Mouse (Mus musculus) neural tube, embryonic 15.5 days (tissue): ENCODE measurements around the gene Sept5. TPM values are rescaled to one million over a fixed set of nuclear protein-coding genes. Genes with fewer than 3 reads are reported as not detected.

Source experiments
- ATAC-seq: fragments of 200-750 bp; cut with Nextera tagmentation; 2 replicates; pipeline ENCODE4 v1.8.0; 2017; ENCODE audit warnings: mild to moderate bottlenecking, moderate TSS enrichment, moderate library complexity; ENCODE audit not compliant: low FRiP score
- H3K27ac ChIP-seq: fragments of 300-500 bp; sonication (generic); replicated peaks from 2 replicates; pipeline ENCODE4 v1.5.1; 2015; ENCODE audit warnings: mild to moderate bottlenecking, inconsistent platforms
- H3K27me3 ChIP-seq: fragments of 300-500 bp; sonication (generic); replicated peaks from 2 replicates; pipeline ENCODE4 v1.6.1; 2015; ENCODE audit warnings: inconsistent platforms
- H3K36me3 ChIP-seq: fragments of 300-500 bp; sonication (generic); 2 replicates; pipeline ENCODE4 v1.6.1; 2015; ENCODE audit warnings: inconsistent platforms
- H3K4me1 ChIP-seq: fragments of 300-500 bp; sonication (generic); 2 replicates; pipeline ENCODE4 v1.6.1; 2015; ENCODE audit warnings: inconsistent platforms
- H3K4me2 ChIP-seq: fragments of 300-500 bp; sonication (generic); 2 replicates; pipeline ENCODE4 v1.6.1; 2015; ENCODE audit warnings: inconsistent platforms, mild to moderate bottlenecking, moderate library complexity
- H3K4me3 ChIP-seq: fragments of 300-500 bp; sonication (generic); replicated peaks from 2 replicates; pipeline ENCODE4 v1.5.1; 2015; ENCODE audit warnings: mild to moderate bottlenecking, inconsistent platforms
- H3K9ac ChIP-seq: fragments of 300-500 bp; sonication (generic); replicated peaks from 2 replicates; pipeline ENCODE4 v1.6.1; 2015; ENCODE audit warnings: mild to moderate bottlenecking, inconsistent platforms
- H3K9me3 ChIP-seq: fragments of 300-500 bp; sonication (generic); replicated peaks from 2 replicates; pipeline ENCODE4 v1.6.1; 2016; ENCODE audit warnings: inconsistent platforms
- WGBS: fragments of 180-500 bp; shearing (Covaris S2); methylation state at CpG from one replicate; pipeline ENCODE4 v1.1.7; 2015; ENCODE audit warnings: mixed read lengths; 5-methylcytosine and 5-hydroxymethylcytosine counted together
- polyA plus RNA-seq: library from polyadenylated mRNA; unstranded; fragments of >200 nt; fragmentation: Nextera tagmentation; extraction: Ambion mirVana; gene quantifications from 2 replicates; pipeline ENCODE4 v1.2.1, GENCODE M21; 2015

Gene Sept5
- polyA plus RNA-seq, 1 experiment from 2014 or later, result 216 TPM

GRCm38 (mm10) chr16:18622019-18622418 lies 7.7 kb downstream of the Sept5 start, which contains the start of gene Gp1bb:
Gene Gp1bb, minus strand, starts transcription at chr16:18622403.
- no peak for ATAC-seq
- H3K9ac ChIP-seq, result 0 out of 2 replicates have a peak within 1 kb of the TSS, but pooled peaks have one; percentile 33
- H3K27me3 ChIP-seq, result peaks cover 85% of the 10 kb centered on the region
- no peak within 1 kb of the TSS for H3K27ac ChIP-seq
- H3K36me3 ChIP-seq, result peaks cover 39% of the 10 kb centered on the region
- 14% methylated on average over 17 of the region's 17 CpGs for WGBS
- H3K4me3 ChIP-seq, result peak within 1 kb of the TSS; percentile 39
- peak within 1 kb of the TSS; percentile 78 for H3K4me2 ChIP-seq
- peaks cover 43% of the 10 kb centered on the region for H3K4me1 ChIP-seq
- H3K9me3 ChIP-seq, result no peaks in the 10 kb centered on the region

DNA sequence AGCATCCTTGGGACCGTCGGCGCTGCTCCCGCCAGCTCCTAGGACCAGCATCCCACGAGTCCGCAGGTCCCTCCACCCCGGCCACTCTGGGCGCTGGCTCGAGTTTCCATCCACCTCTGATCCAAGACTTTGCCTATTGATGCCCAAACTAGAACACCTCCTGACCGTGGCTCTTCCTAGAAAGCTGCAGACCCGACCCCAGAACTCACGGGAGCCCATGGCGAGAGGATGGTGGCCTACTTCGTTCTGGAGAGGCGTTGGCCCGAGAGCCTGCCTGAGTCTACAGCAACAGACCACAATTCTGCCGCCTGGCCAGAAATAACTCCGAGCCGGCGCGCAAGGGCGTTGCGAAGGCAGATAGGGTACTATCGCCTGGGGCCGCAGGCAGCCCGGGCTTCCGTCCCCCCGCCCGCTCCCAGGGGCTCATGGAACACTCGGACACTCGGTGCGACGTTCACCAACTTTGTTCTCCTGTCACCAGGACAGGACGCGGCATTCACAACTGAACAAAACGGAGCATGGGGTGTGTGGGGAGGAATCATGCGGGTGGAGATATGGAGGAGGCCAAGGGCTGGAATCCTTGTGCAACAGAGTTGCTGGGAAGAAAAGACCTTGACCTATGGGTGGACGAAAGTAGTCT lies 8.3 kb downstream of the Sept5 start:
- WGBS, result 10% methylated on average over 38 of the region's 38 CpGs
- H3K4me2 ChIP-seq, result peak overlapping the region; percentile 78
- no peaks in the 10 kb centered on the region for H3K9me3 ChIP-seq
- H3K4me1 ChIP-seq, result peaks cover 39% of the 10 kb centered on the region
- ATAC-seq, result no peak
- peak overlapping the region; percentile 39 for H3K4me3 ChIP-seq
- H3K27ac ChIP-seq, result no peak overlapping the region
- peaks cover 86% of the 10 kb centered on the region for H3K27me3 ChIP-seq
- H3K36me3 ChIP-seq, result peaks cover 39% of the 10 kb centered on the region
- H3K9ac ChIP-seq, result 0 out of 2 replicates have a peak overlapping the region, but pooled peaks have one; percentile 33

- H3K4me1 ChIP-seq, result peaks cover 32% of the 10 kb centered on the region
- peak overlapping the region; percentile 78 for H3K4me2 ChIP-seq
- peaks cover 39% of the 10 kb centered on the region for H3K36me3 ChIP-seq
- peak overlapping the region; percentile 39 for H3K4me3 ChIP-seq
- ATAC-seq, result peak; percentile 48; the same call in 1 of the 2 replicates
- H3K27ac ChIP-seq, result no peak overlapping the region
- no peaks in the 10 kb centered on the region for H3K9me3 ChIP-seq
- WGBS, result 4% methylated on average over 74 of the region's 74 CpGs
- H3K9ac ChIP-seq, result peak overlapping the region; percentile 33; the same call in 1 of the 2 replicates
- H3K27me3 ChIP-seq, result peaks cover 84% of the 10 kb centered on the region
Measured at GRCm38 (mm10) chr16:18620601-18621361, 9.0 kb downstream of the Sept5 start.

GRCm38 (mm10) chr16:18620201-18620600 lies 9.6 kb downstream of the Sept5 start:
- Histone ChIP-seq H3K4me3 (no peak overlapping the region), H3K36me3 (peaks cover 39% of the 10 kb centered on the region), H3K9ac (no peak overlapping the region), H3K4me2 (peak overlapping the region; percentile 78; the same call in 1 of the 2 replicates), H3K27ac (no peak overlapping the region), H3K4me1 (peaks cover 28% of the 10 kb centered on the region), H3K9me3 (no peaks in the 10 kb centered on the region), H3K27me3 (peaks cover 79% of the 10 kb centered on the region)
- 19% methylated on average over 6 of the region's 6 CpGs for WGBS
- ATAC-seq, result no peak; the same call in 1 of the 2 replicates

DNA sequence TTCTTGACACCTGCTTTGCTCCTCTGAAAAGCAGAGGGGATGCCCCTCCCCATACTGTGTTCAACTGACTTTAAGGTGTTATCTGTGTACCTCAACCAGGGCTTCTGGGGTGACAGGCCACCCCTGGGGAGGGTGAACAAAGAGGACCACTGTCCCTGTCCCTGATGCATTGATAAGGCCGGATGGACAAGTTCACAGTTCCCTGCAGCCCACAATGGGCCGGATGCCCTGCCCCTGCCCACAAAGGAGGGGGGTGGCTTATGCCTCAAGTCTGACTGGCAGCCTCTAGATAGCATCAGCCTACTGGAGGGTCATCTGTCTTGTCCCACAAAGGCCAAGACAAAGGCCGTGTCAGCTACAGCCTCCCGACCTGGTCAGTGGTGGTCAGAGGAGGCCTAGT lies 10.6 kb downstream of the Sept5 start:
- H3K4me3 ChIP-seq, result no peak overlapping the region
- H3K4me1 ChIP-seq, result peaks cover 28% of the 10 kb centered on the region
- no peak overlapping the region for H3K9ac ChIP-seq
- 36% methylated on average over 4 of the region's 4 CpGs for WGBS
- no peak for ATAC-seq
- H3K4me2 ChIP-seq, result no peak overlapping the region
- H3K27ac ChIP-seq, result no peak overlapping the region
- H3K27me3 ChIP-seq, result peaks cover 71% of the 10 kb centered on the region
- peaks cover 29% of the 10 kb centered on the region for H3K36me3 ChIP-seq
- H3K9me3 ChIP-seq, result no peaks in the 10 kb centered on the region

GRCm38 (mm10) chr16:18618297-18618696 lies 11.5 kb downstream of the Sept5 start:
- Histone ChIP-seq H3K4me2 (no peak overlapping the region), H3K27ac (no peak overlapping the region), H3K9me3 (no peaks in the 10 kb centered on the region), H3K4me3 (no peak overlapping the region), H3K27me3 (peaks cover 66% of the 10 kb centered on the region), H3K9ac (no peak overlapping the region), H3K4me1 (peaks cover 28% of the 10 kb centered on the region), H3K36me3 (peaks cover 21% of the 10 kb centered on the region)
- WGBS, result 55% methylated on average over 2 of the region's 2 CpGs
- no peak for ATAC-seq

DNA sequence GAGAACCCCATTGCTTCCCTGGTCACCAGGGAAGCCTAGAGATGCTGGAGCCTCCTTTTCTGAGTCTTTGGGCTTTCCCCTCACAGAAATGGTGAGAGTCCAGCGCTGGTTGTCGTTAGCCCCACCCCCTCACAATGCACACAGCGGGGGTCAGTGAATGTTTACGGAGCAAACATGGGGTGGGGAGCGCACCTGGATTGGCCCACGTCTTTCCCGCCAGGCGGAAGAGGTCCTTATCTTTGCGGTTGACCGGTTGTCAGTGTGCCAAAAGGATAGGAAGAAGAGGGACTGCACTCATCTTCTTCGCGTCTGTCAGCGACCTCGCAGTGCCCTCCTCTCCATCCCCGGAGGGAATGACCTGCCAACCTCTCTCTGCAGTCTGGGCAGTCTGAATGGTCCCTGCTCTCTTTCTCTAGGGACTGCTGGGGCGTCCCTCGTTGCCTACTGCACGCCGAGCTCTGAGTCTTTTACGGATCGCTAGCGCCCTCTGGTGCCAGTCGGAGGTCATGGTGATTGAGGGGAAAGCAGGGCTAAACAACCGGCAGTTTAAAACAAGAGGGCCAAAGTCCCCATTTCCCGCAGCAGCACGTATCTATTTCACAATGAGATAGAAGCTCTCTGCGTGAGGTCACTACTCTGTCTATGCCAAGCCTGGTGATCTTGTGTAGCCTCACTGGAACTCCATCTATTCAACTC lies 12.2 kb downstream of the Sept5 start:
- H3K27ac ChIP-seq, result no peak overlapping the region
- peak overlapping the region; percentile 35 for H3K4me3 ChIP-seq
- H3K27me3 ChIP-seq, result peaks cover 58% of the 10 kb centered on the region
- ATAC-seq, result peak; percentile 62
- H3K4me1 ChIP-seq, result peaks cover 28% of the 10 kb centered on the region
- H3K36me3 ChIP-seq, result peaks cover 13% of the 10 kb centered on the region
- WGBS, result 2% methylated on average over 27 of the region's 27 CpGs
- H3K9me3 ChIP-seq, result no peaks in the 10 kb centered on the region
- peak overlapping the region; percentile 68 for H3K4me2 ChIP-seq
- H3K9ac ChIP-seq, result peak overlapping the region; percentile 45; the same call in 1 of the 2 replicates

GRCm38 (mm10) chr16:18613301-18613700 lies 16.5 kb downstream of the Sept5 start:
- WGBS, result 59% methylated on average over 3 of the region's 3 CpGs
- Histone ChIP-seq H3K27ac (no peak overlapping the region), H3K4me1 (peaks cover 11% of the 10 kb centered on the region), H3K9me3 (no peaks in the 10 kb centered on the region), H3K9ac (no peak overlapping the region), H3K27me3 (peaks cover 26% of the 10 kb centered on the region), H3K4me2 (no peak overlapping the region), H3K36me3 (no peaks in the 10 kb centered on the region), H3K4me3 (no peak overlapping the region)
- no peak for ATAC-seq

- H3K27me3 ChIP-seq, result peaks cover 17% of the 10 kb centered on the region
- H3K4me2 ChIP-seq, result no peak overlapping the region
- H3K4me1 ChIP-seq, result peaks cover 4% of the 10 kb centered on the region; the same call in 1 of the 2 replicates
- H3K4me3 ChIP-seq, result no peak overlapping the region
- H3K9me3 ChIP-seq, result no peaks in the 10 kb centered on the region
- no peak for ATAC-seq
- no peaks in the 10 kb centered on the region for H3K36me3 ChIP-seq
- H3K9ac ChIP-seq, result no peak overlapping the region
- 47% methylated on average over 13 of the region's 13 CpGs for WGBS
- no peak overlapping the region for H3K27ac ChIP-seq
Measured at GRCm38 (mm10) chr16:18611752-18612151, 18.0 kb downstream of the Sept5 start.

DNA sequence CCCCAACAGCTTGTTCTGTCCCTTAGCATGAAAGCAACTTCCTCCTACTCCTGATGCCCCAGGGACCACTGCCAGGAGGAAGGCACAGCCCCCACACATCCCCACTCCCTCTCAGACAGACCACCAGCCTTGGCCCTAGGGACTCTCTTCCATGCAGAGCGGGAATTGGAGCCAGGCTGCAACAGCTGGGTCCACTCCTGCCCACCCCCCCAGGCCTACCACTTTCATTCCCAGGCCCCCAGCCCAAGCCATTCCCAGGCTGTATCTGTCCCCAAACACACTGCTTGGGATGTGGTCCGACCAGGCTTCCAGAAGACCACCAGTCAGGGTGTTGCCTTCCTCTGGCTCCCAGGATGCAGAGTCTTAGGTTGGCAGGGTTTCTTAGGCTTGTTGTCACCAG lies 20.7 kb downstream of the Sept5 start:
- H3K36me3 ChIP-seq, result no peaks in the 10 kb centered on the region
- no peak overlapping the region for H3K4me3 ChIP-seq
- 73% methylated on average over 2 of the region's 2 CpGs for WGBS
- peaks cover 13% of the 10 kb centered on the region; the same call in 1 of the 2 replicates for H3K27me3 ChIP-seq
- no peaks in the 10 kb centered on the region for H3K9me3 ChIP-seq
- H3K27ac ChIP-seq, result no peak overlapping the region
- no peak for ATAC-seq
- peaks cover 4% of the 10 kb centered on the region; the same call in 1 of the 2 replicates for H3K4me1 ChIP-seq
- H3K4me2 ChIP-seq, result no peak overlapping the region
- no peak overlapping the region for H3K9ac ChIP-seq

GRCm38 (mm10) chr16:18608226-18608625 lies 21.5 kb downstream of the Sept5 start:
- H3K27me3 ChIP-seq, result peaks cover 10% of the 10 kb centered on the region; the same call in 1 of the 2 replicates
- ATAC-seq, result no peak
- WGBS, result 5% methylated on average over 11 of the region's 11 CpGs
- H3K4me3 ChIP-seq, result no peak overlapping the region
- peaks cover 4% of the 10 kb centered on the region; the same call in 1 of the 2 replicates for H3K4me1 ChIP-seq
- H3K4me2 ChIP-seq, result 0 out of 2 replicates have a peak overlapping the region, but pooled peaks have one; percentile 22
- H3K36me3 ChIP-seq, result no peaks in the 10 kb centered on the region
- no peak overlapping the region for H3K27ac ChIP-seq
- H3K9ac ChIP-seq, result no peak overlapping the region
- no peaks in the 10 kb centered on the region for H3K9me3 ChIP-seq
